Mouse (Mus musculus) right cerebral cortex, postnatal 36 days (tissue): ENCODE measurements at regions not wholly inside any gene's neighbourhood (a gene's known extent, or its start where the extent isn't known, plus 50 kb on each side); places are given as distances from the start of the nearest gene placed in this dataset.

Experiments used
- DNase-seq, 2 experiments: peaks; one replicate each; pipeline ENCODE4 v3.0.0; 2022; ENCODE audit warnings: low spot score in 2 of 2, mixed read lengths in 1 of 2

DNA sequence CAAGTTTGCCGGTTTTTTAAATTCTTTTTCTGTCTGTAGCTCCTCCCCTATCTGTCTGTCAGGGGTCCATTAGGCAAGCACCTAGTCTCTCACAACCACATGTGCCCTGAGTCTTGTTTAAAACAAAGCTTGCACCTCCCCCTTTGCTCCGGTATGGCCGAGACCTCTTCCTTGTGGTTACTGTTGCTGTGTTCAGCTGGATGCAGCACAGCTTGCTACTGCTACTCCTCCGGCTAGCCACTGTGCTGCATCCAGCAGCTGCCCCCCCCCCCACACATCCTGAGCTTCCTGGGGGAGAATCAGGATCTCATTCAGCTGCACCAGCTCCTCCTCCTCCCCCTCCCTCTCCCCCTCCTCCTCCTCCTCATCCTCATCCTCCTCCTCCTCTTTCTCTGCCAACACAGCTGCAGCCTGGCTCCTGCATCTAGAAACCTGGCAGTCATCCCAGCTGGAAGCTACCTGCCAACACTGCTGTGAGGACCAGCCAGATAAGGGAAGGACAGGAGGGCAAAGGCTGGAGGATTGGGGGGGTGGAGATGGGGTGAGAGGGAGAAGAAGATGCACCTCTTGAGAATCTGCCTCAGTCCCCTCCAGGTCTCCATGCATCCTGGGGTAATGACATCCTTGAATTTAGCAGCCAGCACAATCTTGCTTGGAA, 114.8 kb upstream of the Tmem260 start:
- peak in 1 of 2 experiments; percentile 43 for DNase-seq

DNA sequence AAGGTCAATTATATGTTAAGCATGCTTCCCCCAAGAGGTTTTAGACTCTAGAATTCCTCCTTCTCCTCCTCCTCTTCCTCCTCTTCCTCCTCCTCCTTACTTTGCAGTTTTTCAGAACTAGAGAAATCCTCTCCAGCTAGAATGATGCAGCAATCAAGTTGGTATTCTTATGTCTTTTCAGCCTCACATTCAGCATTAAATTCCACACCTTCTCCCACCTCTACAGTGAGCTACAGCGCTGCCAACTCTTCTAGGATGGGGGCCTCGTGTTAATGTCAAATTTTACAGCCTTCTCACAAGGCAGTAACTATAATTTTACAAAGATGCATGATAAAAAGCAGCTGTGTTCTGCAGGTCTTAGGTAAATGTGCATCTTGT, 114.3 kb upstream of the Tmem260 start:
- peak in 1 of 2 experiments; percentile 9 for DNase-seq

DNA sequence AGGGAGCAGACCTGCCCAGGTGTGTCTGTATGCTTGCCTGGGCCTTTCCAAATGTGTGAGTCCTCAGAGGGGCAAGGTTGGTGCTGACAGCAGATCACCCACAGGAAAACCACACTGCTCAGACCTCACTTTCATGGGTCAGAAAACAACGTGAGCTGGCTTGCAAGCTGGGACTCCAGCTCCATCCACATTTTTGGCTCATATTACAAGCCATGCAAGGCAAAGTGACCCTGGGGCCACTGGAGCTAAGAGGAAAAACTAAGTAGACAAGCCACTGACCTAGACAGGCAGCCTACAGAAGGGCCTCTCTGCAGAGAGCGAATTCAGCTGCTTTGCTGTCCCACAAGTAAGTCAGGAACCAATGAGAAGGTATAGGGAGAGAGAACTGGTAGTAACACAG, 113.7 kb upstream of the Tmem260 start:
- DNase-seq = no peak

DNA sequence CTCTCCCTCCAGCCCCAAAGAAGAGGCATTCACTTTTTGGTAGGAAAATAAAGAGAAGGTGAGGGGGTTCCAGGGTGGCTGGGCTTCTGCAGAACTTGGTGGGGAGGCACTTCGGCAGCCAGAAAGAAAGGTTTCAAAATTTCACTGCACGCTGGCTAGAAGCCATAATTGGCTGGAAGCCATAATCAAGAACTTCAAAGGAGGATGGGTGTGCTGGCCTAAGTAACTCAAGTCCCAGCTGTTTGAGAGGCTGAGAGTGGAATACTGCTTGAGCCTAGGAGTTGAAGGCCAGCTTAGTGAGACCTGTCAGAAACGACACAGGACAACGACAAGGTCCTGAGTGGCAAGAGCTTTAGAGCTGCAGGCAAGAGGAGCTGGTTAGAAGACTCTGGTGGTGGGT, 113.3 kb upstream of the Tmem260 start:
- DNase-seq = no peak

DNA sequence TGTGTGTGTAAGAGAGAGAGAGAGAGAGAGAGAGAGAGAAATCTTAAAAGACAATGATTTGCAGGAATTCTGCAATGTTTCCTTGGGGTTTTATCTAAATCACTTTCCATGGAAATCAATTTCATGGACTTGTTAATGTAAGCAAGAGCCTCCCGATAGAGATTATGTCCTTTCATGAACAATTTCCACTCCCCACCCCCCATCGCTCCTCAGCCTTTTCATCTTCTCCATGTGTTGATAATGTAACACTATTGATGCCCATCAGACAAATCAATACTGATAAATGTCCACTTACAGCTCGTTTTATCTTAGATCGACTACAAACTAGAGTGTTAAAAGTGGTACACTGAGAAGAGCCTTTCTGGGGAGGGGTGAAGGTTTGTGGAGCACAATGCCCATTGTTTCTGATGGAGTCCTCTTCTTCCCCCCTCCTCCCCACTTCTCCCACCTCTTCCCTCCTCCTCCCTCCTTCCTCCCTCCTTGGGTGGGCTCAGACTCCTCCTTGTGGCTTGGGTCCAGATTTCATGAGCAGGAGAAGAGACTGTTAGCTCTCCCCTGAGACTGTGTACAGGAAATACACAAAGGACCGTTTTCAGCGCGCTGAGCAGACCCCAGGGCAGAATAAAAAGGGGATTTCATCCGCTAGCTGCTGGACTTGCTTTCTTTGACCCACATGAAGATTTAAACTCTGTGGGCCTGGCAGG, 111.7 kb upstream of the Tmem260 start:
- DNase-seq = no peak

DNA sequence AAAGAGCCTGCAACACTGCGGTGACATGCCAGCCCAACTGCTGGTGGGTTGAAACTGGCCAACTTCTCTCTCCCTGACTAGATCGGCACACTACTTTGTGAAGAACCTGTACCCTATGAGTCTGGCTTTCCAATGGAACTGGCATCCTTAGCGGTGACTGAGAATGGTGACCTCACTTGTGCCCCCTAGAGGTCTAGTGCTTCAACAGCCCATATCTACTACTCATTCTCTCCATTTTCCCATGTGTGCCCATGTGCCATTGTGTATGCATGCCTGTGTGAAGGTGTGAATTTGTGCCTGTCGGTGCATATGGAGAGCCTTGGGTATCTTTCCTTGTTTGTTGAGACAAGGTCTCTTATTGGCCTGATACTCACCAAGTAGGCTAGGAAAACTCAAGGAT, 106.5 kb upstream of the Tmem260 start:
- no peak for DNase-seq

DNA sequence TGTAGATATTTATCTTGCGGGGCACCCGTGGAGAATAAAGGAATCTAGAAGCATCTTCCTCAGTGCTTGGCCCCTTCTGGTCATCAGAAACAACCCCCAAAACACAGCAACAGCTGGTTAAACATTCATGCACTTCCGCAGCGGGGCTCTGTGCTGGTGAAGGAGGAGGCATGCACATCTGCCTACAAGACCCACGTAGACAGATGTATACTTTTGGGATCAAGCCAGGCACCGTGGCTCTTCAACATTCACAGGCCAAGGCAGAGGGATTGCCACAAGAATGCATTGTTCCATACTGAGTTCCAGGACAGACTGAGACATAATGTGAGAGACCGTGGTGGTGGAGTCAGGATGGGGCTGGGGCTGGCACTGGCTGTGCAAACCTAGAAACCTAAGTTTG, 103.0 kb upstream of the Tmem260 start:
- no peak for DNase-seq

DNA sequence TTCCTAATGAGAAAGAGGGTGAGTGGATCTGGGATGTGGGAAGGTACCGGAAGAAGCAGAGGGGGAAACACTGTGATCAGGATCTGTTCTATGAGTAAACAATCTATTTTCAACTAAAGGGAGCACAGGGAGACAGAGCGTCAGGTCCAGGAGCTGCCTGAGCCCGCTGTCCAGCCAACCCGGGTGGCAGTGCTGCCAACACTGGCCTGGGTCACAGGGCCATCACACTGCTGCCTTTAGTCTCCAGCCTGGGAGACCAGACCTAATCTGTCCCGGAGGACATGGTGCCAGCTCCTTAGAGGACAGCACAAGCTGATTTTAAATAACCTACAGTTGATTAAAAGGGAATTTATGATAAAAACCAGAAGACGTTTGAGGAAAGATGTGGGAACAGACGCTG, 100.0 kb upstream of the Tmem260 start:
- no peak for DNase-seq

DNA sequence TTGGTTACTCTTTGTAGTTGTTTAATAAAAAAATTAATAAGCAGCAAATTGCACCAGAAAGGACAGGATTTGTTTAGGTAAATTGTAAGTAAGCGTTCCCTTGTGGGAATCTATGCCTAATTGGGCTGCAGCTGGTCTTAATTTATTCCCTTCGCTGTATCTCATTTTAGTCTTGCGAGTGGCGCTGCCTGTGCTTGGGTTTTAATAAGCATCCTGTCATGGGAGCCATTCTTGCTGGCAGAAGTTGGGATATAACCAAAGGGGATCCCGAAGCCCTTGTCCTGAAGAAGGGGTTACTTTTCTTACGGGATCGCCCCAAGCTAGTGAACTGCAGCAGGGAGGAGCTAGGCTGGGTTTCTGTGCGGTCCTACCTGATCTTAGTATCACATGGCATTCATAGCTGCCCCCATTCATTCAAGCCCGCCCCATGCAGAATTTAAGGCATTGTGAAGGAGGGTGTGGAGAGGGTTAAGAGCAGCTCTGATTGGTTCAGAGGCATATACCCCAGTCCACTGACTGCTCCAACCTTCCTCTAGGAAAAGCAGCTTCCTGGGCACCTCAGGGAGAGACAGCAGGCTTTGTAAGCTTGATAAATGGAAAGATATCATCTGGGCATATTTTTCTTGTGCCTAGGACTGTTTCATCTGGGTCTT, 96.4 kb upstream of the Tmem260 start:
- DNase-seq = no peak

DNA sequence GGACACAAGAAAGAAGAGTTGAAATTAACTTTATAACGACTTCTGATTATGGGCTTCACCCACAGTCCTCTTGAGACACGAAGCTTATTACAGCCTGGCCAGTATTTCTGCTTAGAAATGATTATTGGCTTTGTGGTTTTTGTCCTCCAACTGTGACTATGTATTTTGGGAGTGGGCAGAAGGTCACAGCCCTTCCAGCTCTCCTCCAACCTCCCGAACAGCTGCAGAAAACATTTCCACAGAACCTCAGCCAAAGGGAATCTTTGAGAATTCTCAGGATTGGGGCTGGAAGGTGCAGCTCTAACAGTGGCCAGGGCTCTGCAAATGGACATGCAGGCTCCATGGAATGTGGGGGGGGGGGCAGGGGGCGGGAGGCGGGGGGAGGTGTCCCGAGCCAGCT, 94.3 kb upstream of the Tmem260 start:
- DNase-seq = no peak

DNA sequence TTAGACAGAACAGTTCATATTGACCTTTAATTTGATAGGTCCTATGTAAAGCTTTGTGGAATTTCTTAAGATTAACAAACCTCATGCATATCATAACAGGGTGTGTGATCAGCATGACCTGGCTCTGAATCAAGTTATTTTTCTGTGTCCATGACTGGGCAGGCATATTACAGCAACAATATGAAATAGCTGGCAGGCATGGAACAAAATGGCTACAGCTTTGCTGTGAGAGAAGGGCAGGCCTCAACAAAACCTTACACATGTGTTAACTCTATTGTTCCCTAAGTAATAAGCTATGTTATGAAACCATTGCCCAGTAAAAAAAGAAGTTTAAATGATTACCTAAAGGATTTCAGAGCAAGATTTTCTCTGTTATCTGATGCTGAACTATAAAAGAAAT, 93.1 kb upstream of the Tmem260 start:
- no peak for DNase-seq

DNA sequence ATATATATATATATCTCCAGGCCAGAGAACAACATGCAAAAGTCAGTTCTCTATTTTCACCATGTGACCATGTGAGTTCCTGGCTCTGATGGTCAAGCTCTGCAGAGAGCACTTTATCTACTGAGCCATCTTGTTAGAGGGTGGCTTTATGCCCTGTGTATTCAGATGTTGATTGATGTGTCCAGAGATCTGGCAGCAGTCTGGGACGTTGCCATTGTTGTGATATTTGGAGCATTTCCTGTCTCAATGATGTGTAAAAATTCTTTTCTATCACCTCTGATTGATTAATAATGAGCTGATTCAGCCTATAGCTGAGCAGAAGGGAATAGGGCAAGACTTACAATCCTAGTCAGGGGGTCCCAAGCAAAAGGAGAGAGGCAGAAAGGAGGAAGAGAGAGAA, 91.7 kb upstream of the Tmem260 start:
- DNase-seq = no peak

DNA sequence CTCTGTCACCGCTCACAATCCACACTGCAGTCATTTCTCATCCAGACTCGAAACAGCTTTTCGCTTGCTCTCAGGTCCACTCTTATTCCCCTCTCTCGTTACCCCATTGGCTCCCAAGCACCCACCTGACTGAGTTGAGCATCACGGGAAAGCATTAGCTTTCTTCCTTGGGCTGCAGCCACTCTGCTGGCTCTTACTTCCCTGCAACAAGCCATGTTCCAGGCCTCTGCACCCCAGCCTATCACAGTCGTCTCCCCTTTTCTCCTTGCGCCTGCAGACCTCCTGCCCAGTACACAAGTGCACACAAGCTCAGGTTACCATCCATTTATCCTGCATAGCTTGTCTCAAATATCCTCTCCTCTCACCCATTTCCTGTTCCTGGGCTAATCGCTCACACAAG, 88.5 kb upstream of the Tmem260 start:
- DNase-seq = no peak

DNA sequence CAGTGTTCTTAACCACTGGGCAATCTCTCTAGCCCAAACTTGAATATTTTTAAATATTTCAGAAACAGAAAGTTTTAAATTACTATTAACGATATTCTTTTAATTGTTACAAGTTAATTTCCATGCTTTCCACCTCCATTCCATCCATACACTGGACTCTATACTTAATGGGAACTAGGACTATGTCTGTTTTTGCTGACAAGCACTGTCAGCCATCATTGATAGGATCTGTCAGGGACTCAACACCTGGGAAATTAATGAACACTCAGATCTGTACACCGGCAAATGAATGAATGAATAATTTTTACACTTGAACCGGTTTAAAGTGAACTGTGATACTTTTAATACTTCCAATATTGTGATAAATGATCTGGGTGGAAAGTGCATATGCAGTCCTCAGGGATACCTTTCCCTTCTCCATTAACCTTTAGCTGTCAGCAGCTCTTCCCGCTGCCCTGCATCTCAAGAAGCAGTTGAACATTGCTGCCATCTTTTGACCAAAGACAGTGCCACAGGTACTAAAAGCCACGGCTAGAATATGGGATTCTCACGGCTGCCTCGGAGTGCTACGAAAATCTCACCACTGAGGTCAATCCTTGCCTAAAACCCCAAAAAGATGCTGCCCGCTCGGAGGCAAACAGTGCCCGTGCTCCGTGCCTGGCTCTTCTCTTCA, 87.3 kb upstream of the Tmem260 start:
- no peak for DNase-seq

DNA sequence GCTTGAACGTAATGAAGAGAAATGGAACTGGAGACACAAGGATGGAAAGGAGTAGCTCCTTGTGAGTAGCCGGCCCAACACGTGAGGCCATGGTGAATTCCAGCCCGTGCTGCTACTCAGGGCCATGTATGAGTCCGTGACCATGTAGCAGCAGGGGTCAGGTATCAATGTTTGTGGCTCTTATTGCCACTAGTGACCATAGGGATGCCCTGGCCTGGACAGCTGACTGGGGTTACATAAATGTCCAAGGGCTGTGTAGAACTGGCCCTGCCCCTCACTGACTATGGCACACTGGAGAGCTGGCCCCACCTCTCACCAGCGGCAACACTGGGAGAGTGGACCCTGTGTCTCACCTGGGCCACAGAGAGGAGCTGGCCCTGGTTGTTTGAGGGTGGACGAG, 84.1 kb upstream of the Tmem260 start:
- no peak for DNase-seq

DNA sequence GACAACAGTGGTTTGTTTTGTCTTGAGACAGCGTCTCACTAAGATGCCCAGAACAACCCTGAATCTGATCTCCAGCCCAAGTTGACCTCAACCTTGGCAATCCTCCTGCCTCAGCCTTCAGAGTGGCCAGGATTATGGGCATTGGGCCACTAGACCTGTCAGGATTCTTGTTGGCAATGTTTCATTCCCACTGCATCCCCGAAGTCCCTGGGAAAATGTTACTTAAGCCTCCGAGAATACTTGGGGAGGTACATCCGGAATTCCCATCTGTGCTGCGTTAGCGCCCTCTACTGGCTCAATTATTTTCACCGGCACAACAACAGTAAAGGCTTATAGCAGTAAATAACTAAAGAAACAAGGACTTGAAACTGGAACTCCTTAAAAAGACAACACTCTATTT, 78.9 kb upstream of the Tmem260 start:
- peak; percentile 73 to 76 for DNase-seq

DNA sequence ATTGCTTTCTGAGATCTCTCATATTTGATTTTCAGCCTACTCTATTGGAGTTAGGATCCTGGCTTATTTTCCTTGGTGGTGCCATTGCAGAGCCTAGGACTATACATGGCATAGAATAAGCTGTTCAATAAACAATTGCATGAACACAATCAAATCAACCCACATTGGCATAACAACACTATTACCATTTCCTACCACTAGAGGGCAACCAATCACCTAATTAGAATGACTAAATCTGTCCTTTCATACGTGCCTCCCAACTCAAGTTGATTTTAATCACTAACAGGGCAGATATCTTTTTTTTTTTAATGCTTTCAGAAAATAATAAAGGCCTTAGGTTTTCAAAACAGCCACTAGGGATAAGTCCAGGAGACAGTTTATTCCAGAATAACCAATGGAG, 75.6 kb upstream of the Tmem260 start:
- DNase-seq = no peak

DNA sequence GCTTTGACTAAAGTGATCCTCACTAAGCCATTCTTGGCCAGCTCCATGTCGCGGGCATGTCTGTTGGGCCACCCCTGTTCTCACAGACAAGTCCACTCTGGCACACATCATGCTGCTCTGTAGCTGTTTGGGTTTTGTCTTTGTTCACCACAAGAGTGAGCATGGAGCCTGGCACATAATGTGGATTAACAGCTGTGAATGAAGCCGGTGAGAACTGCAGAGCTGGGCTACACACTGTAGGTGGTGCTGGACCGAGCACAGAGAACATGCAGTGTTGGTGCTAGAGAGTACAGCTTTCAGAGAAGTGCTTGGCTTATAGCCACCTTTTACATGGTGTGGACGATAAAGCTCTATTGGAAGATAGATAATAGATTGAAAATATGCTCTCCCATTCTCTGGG, 74.2 kb upstream of the Tmem260 start:
- DNase-seq = peak; percentile 37 to 66

DNA sequence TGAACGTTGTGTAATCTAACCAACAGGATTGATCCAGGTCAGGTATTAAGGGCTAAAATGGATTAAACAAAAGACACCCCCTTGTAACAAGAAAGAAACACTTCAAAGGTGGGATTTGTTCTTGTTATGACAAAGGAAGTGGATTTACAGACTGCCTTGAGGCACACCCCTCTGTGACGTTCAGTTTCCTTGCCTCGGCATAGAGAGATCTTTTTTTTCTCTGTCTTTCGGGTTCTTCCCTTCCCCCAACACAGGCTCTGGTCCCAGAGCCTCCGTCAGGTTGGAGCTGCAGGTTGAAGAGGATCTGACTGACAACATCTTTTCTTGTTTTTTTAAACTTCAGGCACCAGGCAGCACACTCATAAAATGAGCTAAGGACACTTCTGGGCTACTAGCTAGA, 69.8 kb upstream of the Tmem260 start:
- DNase-seq = no peak
